Mouse (Mus musculus): Measurements from ENCODE around the gene Kif24.

- TF ChIP-seq CTCF (IDR thresholded peaks at IDR 0.05; ENCODE audit: extremely low read depth, insufficient read depth, insufficient read length, insufficient replicate concordance) (no peak), POLR2A (IDR thresholded peaks at IDR 0.05; ENCODE audit: low read depth, low read length) (no peak)
Observed at GRCm38 (mm10) chr4:41388616-41389015, 76.1 kb downstream of the Kif24 start.

Measured in spleen, adult 2 months (tissue).